Mouse (Mus musculus) kidney, embryonic 16.5 days (tissue): ENCODE data around the gene Epha10. TPM values are rescaled to one million over a fixed set of nuclear protein-coding genes. Genes with fewer than 3 reads are reported as not detected.

Experiments used
- ATAC-seq: fragments of 200-750 bp; cut with Nextera tagmentation; 2 replicates; pipeline ENCODE4 v1.8.0; 2017; ENCODE audit warnings: moderate TSS enrichment; ENCODE audit not compliant: low FRiP score, low TSS enrichment
- H3K27ac ChIP-seq: fragments of 300-500 bp; sonication (generic); 2 replicates; pipeline ENCODE4 v1.5.1; 2014; ENCODE audit warnings: low read length
- H3K27me3 ChIP-seq: fragments of 300-500 bp; sonication (generic); 2 replicates; pipeline ENCODE4 v1.6.1; 2014; ENCODE audit warnings: low read length, control low read depth, mixed read lengths; ENCODE audit not compliant: insufficient read depth
- H3K36me3 ChIP-seq: fragments of 300-500 bp; sonication (generic); 2 replicates; pipeline ENCODE4 v1.6.1; 2014; ENCODE audit warnings: low read length, control low read depth, mixed read lengths; ENCODE audit not compliant: insufficient read depth
- H3K4me1 ChIP-seq: fragments of 300-500 bp; sonication (generic); 2 replicates; pipeline ENCODE4 v1.6.1; 2014; ENCODE audit warnings: low read length, control low read depth, mixed read lengths; ENCODE audit not compliant: insufficient read depth
- H3K4me2 ChIP-seq: fragments of 300-500 bp; sonication (generic); replicated peaks from 2 replicates; pipeline ENCODE4 v1.6.1; 2014; ENCODE audit warnings: low read depth, low read length
- H3K4me3 ChIP-seq: fragments of 300-500 bp; sonication (generic); 2 replicates; pipeline ENCODE4 v1.5.1; 2014; ENCODE audit warnings: mild to moderate bottlenecking, low read length
- H3K9ac ChIP-seq: fragments of 300-500 bp; sonication (generic); replicated peaks from 2 replicates; pipeline ENCODE4 v1.6.1; 2014; ENCODE audit warnings: low read length
- H3K9me3 ChIP-seq: fragments of 300-500 bp; sonication (generic); 2 replicates; pipeline ENCODE4 v1.6.1; 2016; ENCODE audit warnings: low read length, control low read depth
- WGBS: fragments of 180-500 bp; shearing (Covaris S2); extraction: QIAGEN DNeasy Blood & Tissue Kit; methylation state at CpG from one replicate; pipeline ENCODE4 v1.1.7; 2014; 5-methylcytosine and 5-hydroxymethylcytosine counted together
- polyA plus RNA-seq: library from polyadenylated mRNA; unstranded; fragments of >200 nt; fragmentation: Nextera tagmentation; extraction: Ambion mirVana; gene quantifications from 2 replicates; pipeline ENCODE4 v1.2.1, GENCODE M21; 2015

Epha10 gene
- polyA plus RNA-seq, 1 experiment from 2014 or later, result 0.06 TPM

DNA sequence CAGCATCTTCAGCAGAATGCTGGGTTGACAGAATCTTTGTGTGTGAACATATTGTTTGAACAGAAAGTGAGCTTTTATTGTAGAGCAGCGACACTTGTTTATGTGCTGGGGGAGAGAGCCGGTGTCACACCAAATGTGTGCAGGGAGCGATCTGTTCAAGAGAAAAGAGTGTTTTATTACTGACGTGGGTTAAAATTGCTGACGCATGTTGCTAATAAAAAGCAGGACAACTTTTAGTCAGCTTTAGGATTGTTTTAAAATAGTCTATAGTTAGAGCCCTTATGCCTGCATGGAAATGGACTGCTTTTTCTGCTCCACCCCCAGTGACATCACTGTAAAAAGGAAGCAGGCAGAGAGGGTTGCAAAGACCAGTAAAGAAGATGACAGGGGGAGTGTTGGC, 10.1 kb downstream of the Epha10 start:
- no peak overlapping the region for H3K4me3 ChIP-seq
- H3K9me3 ChIP-seq, result no peaks in the 10 kb centered on the region
- peaks cover 62% of the 10 kb centered on the region for H3K27me3 ChIP-seq
- no peak overlapping the region for H3K9ac ChIP-seq
- 0 out of 2 replicates have a peak, but pooled peaks cover 6% of the 10 kb centered on the region for H3K4me1 ChIP-seq
- no peak overlapping the region for H3K4me2 ChIP-seq
- H3K36me3 ChIP-seq, result no peaks in the 10 kb centered on the region
- no peak for ATAC-seq
- 63% methylated on average over 5 of the region's 5 CpGs for WGBS
- no peak overlapping the region for H3K27ac ChIP-seq

DNA sequence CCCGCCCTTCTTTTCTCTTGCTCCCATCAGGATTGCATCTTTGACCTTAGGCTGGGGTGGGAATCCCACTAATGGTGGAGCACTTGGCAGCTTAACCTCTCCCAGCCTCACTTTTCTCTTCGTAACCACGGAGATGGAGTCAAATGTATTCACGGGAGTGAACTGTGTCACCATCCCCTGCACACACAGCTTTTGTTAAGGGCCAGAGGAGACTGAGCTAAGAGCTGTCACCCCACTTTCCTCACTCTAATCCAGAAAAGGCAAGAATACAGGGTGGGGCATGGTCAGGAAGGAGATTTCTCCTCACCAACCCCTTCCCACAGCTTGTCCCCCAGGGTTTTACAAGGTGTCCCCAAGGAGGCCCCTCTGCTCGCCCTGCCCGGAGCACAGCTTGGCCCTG, 13.1 kb downstream of the Epha10 start:
- peaks cover 64% of the 10 kb centered on the region for H3K27me3 ChIP-seq
- WGBS, result 29% methylated on average over 6 of the region's 6 CpGs

DNA sequence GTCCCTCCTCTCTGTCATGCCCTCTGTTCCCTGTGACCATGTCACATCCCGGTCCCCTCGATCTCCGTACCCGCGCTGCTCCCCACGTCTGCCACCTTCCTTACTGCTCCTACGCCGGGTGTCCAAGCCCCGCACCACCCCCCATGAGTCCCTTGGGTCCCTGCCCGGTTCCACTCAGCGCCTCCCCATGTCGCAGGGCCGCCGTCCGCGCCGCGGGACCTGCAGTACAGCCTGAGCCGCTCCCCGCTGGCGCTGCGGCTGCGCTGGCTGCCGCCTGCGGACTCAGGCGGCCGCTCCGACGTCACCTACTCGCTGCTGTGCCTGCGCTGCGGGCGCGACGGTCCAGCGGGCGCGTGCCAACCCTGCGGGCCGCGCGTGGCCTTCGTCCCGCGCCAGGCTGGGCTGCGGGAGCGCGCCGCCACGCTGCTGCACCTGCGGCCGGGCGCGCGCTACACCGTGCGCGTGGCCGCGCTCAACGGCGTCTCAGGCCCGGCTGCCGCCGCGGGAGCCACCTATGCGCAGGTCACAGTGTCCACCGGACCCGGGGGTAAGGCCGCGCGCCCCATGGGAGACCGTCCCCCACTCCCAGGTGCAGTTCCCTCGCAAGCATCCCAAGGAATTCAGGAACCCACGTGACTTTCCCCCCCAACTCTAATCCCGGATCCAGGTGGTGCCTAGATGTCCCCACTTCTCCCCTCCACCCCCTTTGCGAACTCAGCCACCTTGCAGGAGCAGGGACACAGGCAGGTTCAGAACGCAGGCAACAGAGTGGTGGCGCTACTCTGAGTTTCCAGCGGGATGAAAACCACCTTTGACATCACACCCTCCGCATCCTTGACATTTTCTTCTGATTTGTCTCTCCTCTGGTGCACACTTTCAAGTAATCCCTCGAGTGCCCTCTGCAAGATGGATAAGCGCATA, 14.1 kb downstream of the Epha10 start:
- no peak overlapping the region; the same call in 1 of the 2 replicates for H3K9ac ChIP-seq
- no peak overlapping the region for H3K27ac ChIP-seq
- H3K4me2 ChIP-seq, result peak overlapping the region; percentile 67
- H3K4me1 ChIP-seq, result 0 out of 2 replicates have a peak, but pooled peaks cover 6% of the 10 kb centered on the region
- ATAC-seq, result peak; percentile 39; the same call in 1 of the 2 replicates
- 1% methylated on average over 81 of the region's 83 CpGs for WGBS
- no peaks in the 10 kb centered on the region for H3K9me3 ChIP-seq
- no peaks in the 10 kb centered on the region for H3K36me3 ChIP-seq
- peaks cover 73% of the 10 kb centered on the region for H3K27me3 ChIP-seq
- peak overlapping the region; percentile 49 for H3K4me3 ChIP-seq

More for the DNA sequence above, 13.1 kb downstream of the Epha10 start:
- Histone ChIP-seq H3K27ac (no peak overlapping the region), H3K4me2 (no peak overlapping the region), H3K9me3 (no peaks in the 10 kb centered on the region), H3K36me3 (no peaks in the 10 kb centered on the region), H3K9ac (no peak overlapping the region), H3K4me3 (no peak overlapping the region), H3K4me1 (0 out of 2 replicates have a peak, but pooled peaks cover 6% of the 10 kb centered on the region)
- ATAC-seq, result no peak

DNA sequence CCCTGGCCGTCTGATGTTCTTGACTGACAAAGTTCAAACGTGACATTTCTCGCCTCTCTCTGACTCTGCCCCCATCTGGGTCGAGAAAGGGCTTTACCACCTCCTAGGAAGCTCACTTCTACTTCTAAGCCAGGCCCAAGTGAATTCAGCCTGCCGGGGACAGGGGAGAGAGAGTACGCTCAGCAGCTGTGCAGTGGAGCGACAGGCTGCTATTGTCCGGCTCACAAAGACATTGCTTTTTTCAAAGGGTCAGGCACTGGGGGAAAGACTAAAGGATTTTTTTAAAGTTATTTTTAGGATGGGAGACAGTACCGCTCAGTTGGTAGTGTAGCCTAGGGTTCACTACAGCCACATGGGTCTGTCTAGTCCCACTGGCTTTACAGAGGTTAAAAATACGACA, 17.7 kb downstream of the Epha10 start:
- H3K27me3 ChIP-seq, result peaks cover 55% of the 10 kb centered on the region
- H3K36me3 ChIP-seq, result no peaks in the 10 kb centered on the region
- no peak for ATAC-seq
- no peak overlapping the region for H3K4me3 ChIP-seq
- H3K4me2 ChIP-seq, result no peak overlapping the region
- no peak overlapping the region for H3K27ac ChIP-seq
- H3K9ac ChIP-seq, result no peak overlapping the region
- WGBS, result 54% methylated on average over 10 of the region's 10 CpGs
- 0 out of 2 replicates have a peak, but pooled peaks cover 6% of the 10 kb centered on the region for H3K4me1 ChIP-seq
- H3K9me3 ChIP-seq, result no peaks in the 10 kb centered on the region

DNA sequence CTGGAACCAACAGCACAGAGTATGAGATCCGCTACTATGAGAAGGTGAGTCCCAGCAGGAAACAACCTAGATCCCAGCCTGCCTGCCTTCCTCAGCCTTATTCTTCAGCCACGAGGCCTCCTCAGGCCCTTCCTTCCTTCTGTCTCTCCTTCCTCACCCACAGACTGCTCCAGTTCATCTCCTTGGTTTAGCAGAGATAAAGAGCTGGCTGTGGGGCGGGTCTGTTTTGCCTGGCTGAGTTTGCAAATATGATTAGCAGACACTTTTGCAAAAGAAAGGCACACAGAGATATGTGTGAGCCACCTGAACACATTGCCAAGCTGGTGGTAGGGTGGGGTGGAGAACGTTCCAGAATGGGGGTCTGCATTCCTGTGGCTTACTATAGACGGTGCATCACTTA, 19.2 kb downstream of the Epha10 start:
- H3K4me3 ChIP-seq, result no peak overlapping the region
- H3K4me1 ChIP-seq, result 0 out of 2 replicates have a peak, but pooled peaks cover under 1% of the 10 kb centered on the region
- H3K9me3 ChIP-seq, result no peaks in the 10 kb centered on the region
- no peaks in the 10 kb centered on the region for H3K36me3 ChIP-seq
- H3K4me2 ChIP-seq, result no peak overlapping the region
- peaks cover 40% of the 10 kb centered on the region for H3K27me3 ChIP-seq
- 65% methylated on average over 5 of the region's 5 CpGs for WGBS
- no peak overlapping the region for H3K9ac ChIP-seq
- ATAC-seq, result no peak
- no peak overlapping the region for H3K27ac ChIP-seq

DNA sequence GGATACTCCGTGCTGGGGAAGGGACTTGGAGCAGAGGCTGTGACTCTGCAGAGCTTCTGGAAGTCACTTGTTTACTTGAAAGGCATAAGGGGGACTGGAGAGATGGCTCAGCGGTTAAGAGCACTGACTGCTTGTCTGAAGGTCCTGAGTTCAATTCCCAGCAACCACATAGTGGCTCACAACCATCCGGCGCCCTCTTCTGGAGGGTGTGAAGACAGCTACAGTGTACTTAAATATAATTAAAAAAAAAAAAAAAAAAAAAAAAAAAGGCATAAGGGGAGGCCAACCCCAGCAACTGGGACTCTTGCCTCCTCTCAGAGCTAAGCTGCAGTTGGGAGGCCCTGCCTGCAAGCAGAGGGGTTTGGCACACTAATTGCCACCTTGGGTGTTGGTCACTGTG, 24.7 kb downstream of the Epha10 start:
- WGBS, result 73% methylated on average over 4 of the region's 4 CpGs
- peaks cover 10% of the 10 kb centered on the region; the same call in 1 of the 2 replicates for H3K4me1 ChIP-seq
- no peak for ATAC-seq

DNA sequence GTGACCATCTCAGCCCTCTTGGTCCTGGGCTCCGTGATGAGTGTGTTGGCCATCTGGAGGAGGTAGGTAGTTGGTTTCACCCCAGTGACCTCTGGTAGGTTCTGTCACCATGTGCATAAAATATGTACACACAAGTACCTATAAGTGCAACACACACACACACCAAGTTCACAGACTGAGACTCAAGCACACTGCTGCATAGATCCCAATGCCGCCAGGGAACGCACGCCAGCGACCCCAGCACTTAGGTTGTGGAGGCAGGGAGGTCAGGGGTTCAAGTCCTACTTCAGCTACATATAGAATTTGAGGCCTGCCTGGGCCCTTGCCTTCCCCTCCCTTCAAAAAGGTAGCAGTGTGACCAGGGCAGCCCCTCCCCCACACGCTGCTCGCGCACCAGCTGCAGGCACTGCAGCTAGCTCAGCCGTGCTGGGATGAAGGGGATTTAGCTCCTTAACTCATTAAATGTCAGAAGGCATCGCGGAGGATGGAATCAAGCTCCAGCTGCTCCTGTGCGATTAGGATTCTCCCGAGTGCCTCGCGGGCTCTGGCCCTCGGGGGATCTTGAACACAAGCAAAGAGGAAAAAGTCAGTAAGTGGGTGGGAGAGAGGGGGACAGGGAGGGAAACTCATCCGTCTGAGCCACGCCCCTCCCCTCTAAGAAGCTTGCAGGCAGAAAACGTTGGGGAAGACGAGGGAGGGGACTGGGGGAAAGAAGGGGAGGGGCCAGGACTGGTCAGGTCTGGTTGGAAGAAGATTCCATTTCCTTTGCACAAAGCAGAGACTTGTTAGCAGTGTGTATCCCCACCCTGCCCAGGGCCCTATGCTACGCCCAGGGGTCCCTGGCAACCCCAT, 25.5 kb downstream of the Epha10 start:
- 0 out of 2 replicates have a peak, but pooled peaks cover 5% of the 10 kb centered on the region for H3K27me3 ChIP-seq
- 0 out of 2 replicates have a peak overlapping the region, but pooled peaks have one; percentile 23 for H3K9ac ChIP-seq
- H3K36me3 ChIP-seq, result no peaks in the 10 kb centered on the region
- H3K4me3 ChIP-seq, result peak overlapping the region; percentile 27
- 0 out of 2 replicates have a peak, but pooled peaks have one; percentile 66 for ATAC-seq
- H3K9me3 ChIP-seq, result no peaks in the 10 kb centered on the region
- H3K27ac ChIP-seq, result no peak overlapping the region
- H3K4me1 ChIP-seq, result peaks cover 10% of the 10 kb centered on the region; the same call in 1 of the 2 replicates
- peak overlapping the region; percentile 51 for H3K4me2 ChIP-seq
- whole genome bisulfite sequencing, result 12% methylated on average over 21 of the region's 21 CpGs

More for the DNA sequence above, 24.7 kb downstream of the Epha10 start:
- Histone ChIP-seq H3K9me3 (no peaks in the 10 kb centered on the region), H3K4me3 (no peak overlapping the region), H3K9ac (no peak overlapping the region), H3K27me3 (0 out of 2 replicates have a peak, but pooled peaks cover 5% of the 10 kb centered on the region), H3K4me2 (no peak overlapping the region), H3K27ac (no peak overlapping the region), H3K36me3 (no peaks in the 10 kb centered on the region)

DNA sequence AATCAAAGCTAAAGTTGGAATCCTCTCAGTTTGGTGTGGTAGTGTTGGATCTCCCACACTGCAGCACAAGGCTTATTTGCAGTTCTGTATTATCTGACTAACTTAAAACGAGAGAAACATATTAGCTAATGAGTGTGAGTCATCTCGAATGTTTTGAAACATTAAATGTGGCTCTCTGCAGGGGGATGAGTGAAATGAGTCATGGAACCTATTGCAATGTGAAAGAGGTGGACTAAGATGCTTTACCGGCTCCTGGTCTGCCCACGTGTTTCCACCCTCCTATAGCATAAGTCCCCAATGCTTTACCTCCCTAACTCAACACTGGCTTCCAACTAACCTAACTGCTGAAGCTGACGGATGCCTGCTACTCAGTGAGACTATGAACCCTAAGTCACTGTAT, 47.4 kb downstream of the Epha10 start:
- no peaks in the 10 kb centered on the region for H3K4me1 ChIP-seq
- 88% methylated on average over 5 of the region's 5 CpGs for WGBS
- peaks cover 70% of the 10 kb centered on the region for H3K36me3 ChIP-seq
- no peak overlapping the region for H3K9ac ChIP-seq
- no peak overlapping the region for H3K4me3 ChIP-seq
- no peak overlapping the region for H3K27ac ChIP-seq
- H3K4me2 ChIP-seq, result no peak overlapping the region
- no peak for ATAC-seq
- H3K27me3 ChIP-seq, result no peaks in the 10 kb centered on the region
- H3K9me3 ChIP-seq, result no peaks in the 10 kb centered on the region

DNA sequence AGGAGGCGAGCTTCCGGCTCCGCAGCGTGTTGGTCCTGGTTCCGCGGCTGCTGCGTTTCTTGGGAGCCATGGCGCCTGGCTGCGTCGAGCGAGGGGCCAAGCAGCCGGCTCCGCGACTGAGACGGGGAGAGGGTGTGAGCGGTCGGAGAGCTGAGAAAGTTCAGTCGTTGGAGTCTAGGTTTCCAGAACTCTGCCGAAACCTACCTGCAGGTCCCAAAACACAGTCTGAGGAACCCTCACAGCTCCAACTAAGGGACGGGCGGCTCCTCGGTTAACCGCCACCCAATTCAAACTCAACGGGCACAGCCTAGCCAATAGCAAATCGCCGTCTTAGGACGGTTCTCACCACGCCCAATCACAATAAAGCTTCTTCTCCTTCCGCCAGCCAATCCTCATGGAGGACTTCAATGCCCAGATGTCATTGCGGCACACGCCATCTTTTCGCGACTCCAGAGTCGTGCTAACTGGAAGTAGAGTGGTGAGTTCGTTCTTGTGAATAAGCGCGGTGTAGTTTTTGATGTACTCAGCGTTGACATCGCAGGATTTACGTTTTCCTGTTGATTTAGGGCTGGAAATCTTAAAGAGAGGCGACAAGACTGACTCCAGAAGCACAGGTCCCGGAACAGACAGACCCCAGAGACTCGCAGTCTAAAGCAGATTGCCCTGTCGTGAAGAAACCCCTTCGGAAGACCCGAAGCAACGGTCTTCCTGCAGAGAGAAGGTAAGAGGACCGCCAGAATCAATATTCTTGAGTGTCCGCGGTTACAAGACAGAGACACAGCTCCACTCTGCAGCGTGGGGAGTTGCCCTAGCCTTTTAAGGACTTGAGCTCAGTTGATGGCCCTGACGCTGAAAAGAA, 56.1 kb downstream of the Epha10 start, which contains the start of gene 9930104L06Rik:
Gene 9930104L06Rik, plus strand, starts transcription at position 436 of the 859 bp plus-strand sequence.
- peak within 1 kb of the TSS; percentile 84 for H3K4me2 ChIP-seq
- peak within 1 kb of the TSS; percentile 63; the same call in 1 of the 2 replicates for H3K27ac ChIP-seq
- peaks cover 5% of the 10 kb centered on the region; the same call in 1 of the 2 replicates for H3K36me3 ChIP-seq
- H3K9me3 ChIP-seq, result no peaks in the 10 kb centered on the region
- H3K4me1 ChIP-seq, result peaks cover 21% of the 10 kb centered on the region
- peak within 1 kb of the TSS; percentile 91 for H3K9ac ChIP-seq
- H3K27me3 ChIP-seq, result no peaks in the 10 kb centered on the region
- ATAC-seq, result peak; percentile 98
- WGBS, result under 1% methylated on average over 52 of the region's 52 CpGs
- H3K4me3 ChIP-seq, result peak within 1 kb of the TSS; percentile 98
